ENCODE assay signal across 11 mouse cellular contexts in genomic region chr1:185285171-185285570, GRCm38 (mm10). TPM values are rescaled to one million over a fixed set of nuclear protein-coding genes. Genes with fewer than 3 reads are reported as not detected.
DNase-seq lines count a peak whose midpoint lies in the region; ATAC-seq and TF ChIP-seq lines count a peak whose summit lies in the region.
"Had no signal": no experiment of that assay in that cellular context is flagged by ENCODE, and none has a peak within 500 bp of the region (broad histone marks: within the 10 kb centered on the region; RNA-seq: fewer than 3 reads in every experiment).

No protein-coding gene starts in this region.

- no peak overlapping the region for H3K9ac ChIP-seq in intestine, postnatal 0 days (ENCODE audit: low read depth, low read length)
- H3K9ac ChIP-seq in intestine, embryonic 16.5 days (ENCODE audit: low read depth, low read length): no peak overlapping the region
- no peak overlapping the region for H3K9ac ChIP-seq in MEL (ENCODE audit: control insufficient read depth, low read depth, low read length, poor library complexity, severe bottlenecking)
- H3K9ac ChIP-seq in heart, embryonic 15.5 days: no peak overlapping the region
- H3K9ac ChIP-seq in midbrain, postnatal 0 days (replicated peaks; ENCODE audit: low read length, poor library complexity, severe bottlenecking): no peak overlapping the region
- H3K9ac ChIP-seq: liver, embryonic 14.5 days had no signal

- H3K9me3 ChIP-seq in intestine, postnatal 0 days (ENCODE audit: control insufficient read depth): no peaks in the 10 kb centered on the region
- H3K9me3 ChIP-seq in intestine, embryonic 16.5 days (ENCODE audit: control insufficient read depth, low read length): no peaks in the 10 kb centered on the region
- H3K9me3 ChIP-seq in MEL (replicated peaks; ENCODE audit: insufficient read depth, low read length): no peaks in the 10 kb centered on the region
- no peaks in the 10 kb centered on the region for H3K9me3 ChIP-seq in heart, embryonic 15.5 days (replicated peaks)
- H3K9me3 ChIP-seq in midbrain, postnatal 0 days (ENCODE audit: low read length): no peaks in the 10 kb centered on the region
- H3K9me3 ChIP-seq: G1E had no signal

- no peaks in the 10 kb centered on the region for H3K79me2 ChIP-seq in MEL (ENCODE audit: control insufficient read depth, insufficient read depth, low read length, poor library complexity)

- DNase-seq in MEL (ENCODE audit: low read depth, low spot score): peak; percentile 12
- DNase-seq in cerebellum, adult 11-12 months: peak; percentile 67
- peak; percentile 77 for DNase-seq in midbrain, postnatal 0 days (ENCODE audit: low spot score)
- DNase-seq in embryo, embryonic 11 days: no peak

- no peak for TF ChIP-seq RAD21 in MEL (IDR thresholded peaks at IDR 0.05; ENCODE audit: low read depth, low read length)

- H3K4me2 ChIP-seq in intestine, postnatal 0 days (replicated peaks; ENCODE audit: low read depth): no peak overlapping the region
- H3K4me2 ChIP-seq in intestine, embryonic 16.5 days (ENCODE audit: low read depth, low read length): no peak overlapping the region
- H3K4me2 ChIP-seq in heart, embryonic 15.5 days: no peak overlapping the region
- H3K4me2 ChIP-seq in midbrain, postnatal 0 days (ENCODE audit: low read depth, low read length, poor library complexity, severe bottlenecking): no peak overlapping the region

- no peaks in the 10 kb centered on the region for H3K27me3 ChIP-seq in intestine, postnatal 0 days (replicated peaks; ENCODE audit: control insufficient read depth, insufficient read depth, low read length)
- H3K27me3 ChIP-seq in intestine, embryonic 16.5 days (replicated peaks; ENCODE audit: control insufficient read depth, insufficient read depth, low read length): no peaks in the 10 kb centered on the region
- H3K27me3 ChIP-seq in MEL (ENCODE audit: control insufficient read depth in 1 of 2, insufficient read depth in 2 of 2, low read length in 2 of 2): no peaks in the 10 kb centered on the region
- no peaks in the 10 kb centered on the region for H3K27me3 ChIP-seq in heart, embryonic 15.5 days
- H3K27me3 ChIP-seq in midbrain, postnatal 0 days (ENCODE audit: insufficient read depth, low read length): no peaks in the 10 kb centered on the region

- no peak for TF ChIP-seq POLR2A in MEL (IDR thresholded peaks at IDR 0.05; ENCODE audit: control insufficient read depth in 1 of 2, insufficient read depth in 1 of 2, low read depth in 1 of 2, low read length in 2 of 2, poor library complexity in 1 of 2)

- TF ChIP-seq EP300 in MEL (IDR thresholded peaks at IDR 0.05; ENCODE audit: low read depth in 1 of 2, low read length in 2 of 2): no peak

- WGBS in intestine, postnatal 0 days: 72% methylated on average over 4 of the region's 4 CpGs
- 79% methylated on average over 4 of the region's 4 CpGs for WGBS in intestine, embryonic 16.5 days
- 44% methylated on average over 4 of the region's 4 CpGs for WGBS in heart, embryonic 15.5 days
- 76% methylated on average over 4 of the region's 4 CpGs for WGBS in midbrain, postnatal 0 days

- H3K36me3 ChIP-seq in intestine, postnatal 0 days (ENCODE audit: control insufficient read depth, insufficient read depth): peaks cover 61% of the 10 kb centered on the region
- H3K36me3 ChIP-seq in intestine, embryonic 16.5 days (ENCODE audit: control insufficient read depth, insufficient read depth, low read length): peaks cover 24% of the 10 kb centered on the region
- peaks cover 0 to 19% of the 10 kb centered on the region in 2 experiments; a peak in 2 of 4 replicates for H3K36me3 ChIP-seq in MEL (ENCODE audit: control insufficient read depth in 1 of 2, insufficient read depth in 2 of 2, low read length in 2 of 2)
- H3K36me3 ChIP-seq in heart, embryonic 15.5 days: peaks cover 57% of the 10 kb centered on the region
- peaks cover 52% of the 10 kb centered on the region for H3K36me3 ChIP-seq in midbrain, postnatal 0 days (ENCODE audit: insufficient read depth, low read length)

- no peaks in the 10 kb centered on the region; the same call in 1 of the 2 replicates for H3K4me1 ChIP-seq in intestine, postnatal 0 days (replicated peaks; ENCODE audit: control insufficient read depth, insufficient read depth, low read length)
- peaks cover 9% of the 10 kb centered on the region for H3K4me1 ChIP-seq in intestine, embryonic 16.5 days (ENCODE audit: control insufficient read depth, insufficient read depth, low read length)
- H3K4me1 ChIP-seq in MEL (ENCODE audit: control insufficient read depth in 1 of 2, insufficient read depth in 2 of 2, low read length in 2 of 2): no peaks in the 10 kb centered on the region
- peaks cover 16% of the 10 kb centered on the region for H3K4me1 ChIP-seq in heart, embryonic 15.5 days (replicated peaks)
- H3K4me1 ChIP-seq in midbrain, postnatal 0 days (ENCODE audit: insufficient read depth, low read length): no peaks in the 10 kb centered on the region

- H3K27ac ChIP-seq in intestine, postnatal 0 days (ENCODE audit: low read depth, low read length): 0 out of 2 replicates have a peak overlapping the region, but pooled peaks have one; percentile 71
- H3K27ac ChIP-seq in intestine, embryonic 16.5 days (ENCODE audit: low read length): no peak overlapping the region
- H3K27ac ChIP-seq in MEL (ENCODE audit: control insufficient read depth, low read depth, low read length): no peak overlapping the region
- peak overlapping the region; percentile 43 for H3K27ac ChIP-seq in heart, embryonic 15.5 days
- no peak overlapping the region for H3K27ac ChIP-seq in midbrain, postnatal 0 days (ENCODE audit: low read depth, low read length)
- H3K27ac ChIP-seq: liver, embryonic 14.5 days had no signal

- ATAC-seq in intestine, postnatal 0 days: no peak
- no peak for ATAC-seq in intestine, embryonic 16.5 days
- peak; percentile 73; the same call in 1 of the 2 replicates for ATAC-seq in heart, embryonic 15.5 days (replicated peaks; ENCODE audit: insufficient number of reproducible peaks, insufficient read depth, low FRiP score, low read depth)
- ATAC-seq in midbrain, postnatal 0 days (ENCODE audit: low FRiP score): no peak
- ATAC-seq in erythroblast, adult 5-6 weeks (replicated peaks; ENCODE audit: low FRiP score, poor library complexity, severe bottlenecking): no peak

- TF ChIP-seq CTCF in intestine, postnatal 0 days (IDR thresholded peaks at IDR 0.05; ENCODE audit: low read depth): no peak
- no peak for TF ChIP-seq CTCF in MEL (IDR thresholded peaks at IDR 0.05 in 2 of 3, conservative IDR thresholded peaks at IDR 0.05 in 1 of 3; ENCODE audit: control insufficient read depth in 1 of 3, insufficient read depth in 1 of 3, low read depth in 2 of 3, low read length in 3 of 3, poor library complexity in 1 of 3, severe bottlenecking in 1 of 3)
- no peak for TF ChIP-seq CTCF in midbrain, postnatal 0 days (IDR thresholded peaks at IDR 0.05)

- no peak overlapping the region for H3K4me3 ChIP-seq in intestine, postnatal 0 days (ENCODE audit: low read depth, low read length)
- H3K4me3 ChIP-seq in intestine, embryonic 16.5 days (ENCODE audit: low read length): no peak overlapping the region
- no peak overlapping the region for H3K4me3 ChIP-seq in MEL (ENCODE audit: control insufficient read depth in 1 of 2, insufficient read depth in 1 of 2, low read depth in 2 of 2, low read length in 2 of 2)
- H3K4me3 ChIP-seq in heart, embryonic 15.5 days: no peak overlapping the region
- no peak overlapping the region for H3K4me3 ChIP-seq in midbrain, postnatal 0 days (ENCODE audit: low read depth, low read length)
- H3K4me3 ChIP-seq: erythroblast, embryonic 14.5 days had no signal

TF ChIP-seq in MEL, 35 proteins besides CTCF, POLR2A, EP300 and RAD21:
- TF ChIP-seq SMC3 (IDR thresholded peaks at IDR 0.05; ENCODE audit: low read depth, low read length) (no peak), USF1 (IDR thresholded peaks at IDR 0.05; ENCODE audit: low read depth, low read length) (no peak), MYC (IDR thresholded peaks at IDR 0.05; ENCODE audit: low read depth, low read length) (no peak), SIN3A (IDR thresholded peaks at IDR 0.05; ENCODE audit: low read length) (no peak), ELF1 (IDR thresholded peaks at IDR 0.05; ENCODE audit: low read depth, low read length) (no peak), ZMIZ1 (IDR thresholded peaks at IDR 0.05; ENCODE audit: low read depth, low read length) (no peak), E2F4 (IDR thresholded peaks at IDR 0.05; ENCODE audit: borderline replicate concordance, low read depth, low read length) (no peak), TBP (IDR thresholded peaks at IDR 0.05; ENCODE audit: low read depth, low read length) (no peak), MAZ (IDR thresholded peaks at IDR 0.05; ENCODE audit: low read depth, low read length) (no peak)

RNA-seq across cellular contexts. Expression of gene Iars2, which starts 44.0 kb away (rescaled TPM):
- 64.1 and 64.9 TPM in 2 replicates for polyA plus RNA-seq in intestine, postnatal 0 days (2015; fragmentation: Nextera tagmentation; extraction: Ambion mirVana)
- 86.6 and 109 TPM in 2 replicates for polyA plus RNA-seq in intestine, embryonic 16.5 days (2015; fragmentation: Nextera tagmentation; extraction: Ambion mirVana)
- total RNA-seq in MEL (2012; rRNA removed): 36.9 and 39.9 TPM in 2 replicates
- 10 to 100 TPM in 1 of 2 experiments, not detected in 1; 43.9 TPM for polyA plus RNA-seq in MEL (2012; ENCODE audit: insufficient read depth in 1 of 2, insufficient read length in 2 of 2, low read depth in 1 of 2, low replicate concordance in 2 of 2, missing spikeins in 1 of 2)
- polyA plus RNA-seq in heart, embryonic 15.5 days (2015; fragmentation: Nextera tagmentation; extraction: Ambion mirVana): 35.5 and 36.8 TPM in 2 replicates
- total RNA-seq in midbrain, postnatal 0 days (2014; rRNA removed): 37.1 and 40.5 TPM in 2 replicates
- 15.9 TPM in 2 replicates for polyA plus RNA-seq in midbrain, postnatal 0 days (2015; fragmentation: Nextera tagmentation; extraction: Ambion mirVana)
- total RNA-seq in erythroblast, adult 5-6 weeks (2015; ENCODE audit: low replicate concordance): 11.7 and 17.3 TPM in 2 replicates
- total RNA-seq in erythroblast, adult 5-6 weeks (2017; ENCODE audit: low replicate concordance): 12.5 and 17.3 TPM in 2 replicates

RNA-seq across cellular contexts. Expression of gene Bpnt1, which starts 46.8 kb away (rescaled TPM):
- polyA plus RNA-seq in intestine, postnatal 0 days (2015; fragmentation: Nextera tagmentation; extraction: Ambion mirVana): 302 and 311 TPM in 2 replicates
- 345 and 365 TPM in 2 replicates for polyA plus RNA-seq in intestine, embryonic 16.5 days (2015; fragmentation: Nextera tagmentation; extraction: Ambion mirVana)
- 28.5 and 29.1 TPM in 2 replicates for total RNA-seq in MEL (2012; rRNA removed)
- 10 to 100 TPM in 1 of 2 experiments, not detected in 1; 22.0 TPM for polyA plus RNA-seq in MEL (2012; ENCODE audit: insufficient read depth in 1 of 2, insufficient read length in 2 of 2, low read depth in 1 of 2, low replicate concordance in 2 of 2, missing spikeins in 1 of 2)
- polyA plus RNA-seq in heart, embryonic 15.5 days (2015; fragmentation: Nextera tagmentation; extraction: Ambion mirVana): 26.4 and 28.7 TPM in 2 replicates
- 78.2 and 91.7 TPM in 2 replicates for total RNA-seq in midbrain, postnatal 0 days (2014; rRNA removed)
- polyA plus RNA-seq in midbrain, postnatal 0 days (2015; fragmentation: Nextera tagmentation; extraction: Ambion mirVana): 64.9 and 68.8 TPM in 2 replicates
- total RNA-seq in erythroblast, adult 5-6 weeks (2015; ENCODE audit: low replicate concordance): 1.5 and 3.3 TPM in 2 replicates
- total RNA-seq in erythroblast, adult 5-6 weeks (2017; ENCODE audit: low replicate concordance): 1.7 and 2.5 TPM in 2 replicates

Comparison
In these comparisons a context has a peak if more than half of its experiments do, and no peak if none do; other contexts are left out.
1. H3K27ac ChIP-seq: peak in intestine, postnatal 0 days (single experiment) and heart, embryonic 15.5 days (single experiment); none in intestine, embryonic 16.5 days (single experiment), MEL (single experiment) and midbrain, postnatal 0 days (single experiment).